Mouse (Mus musculus): Measurements from ENCODE around the gene Gas7. TPM values are rescaled to one million over a fixed set of nuclear protein-coding genes. Genes with fewer than 3 reads are reported as not detected.

The Gas7 gene
- polyA plus RNA-seq (2014; fragmentation: Nextera tagmentation; extraction: Ambion mirVana): 3.3 and 4.1 TPM in 2 replicates

GRCm38 (mm10) chr11:67454874-67455526 lies at the start of gene Gas7:
TSS of gene Gas7 (plus strand) at chr11:67455437.
- H3K27me3 ChIP-seq (ENCODE audit: control insufficient read depth, insufficient read depth, low read length): peaks cover 7% of the 10 kb centered on the region
- no peaks in the 10 kb centered on the region for H3K9me3 ChIP-seq (replicated peaks; ENCODE audit: control insufficient read depth, low read length)
- H3K4me1 ChIP-seq (ENCODE audit: control insufficient read depth, insufficient read depth, low read length): no peaks in the 10 kb centered on the region; the same call in 1 of the 2 replicates
- peak; percentile 60 for DNase-seq (ENCODE audit: low spot score)
- WGBS: under 1% methylated on average over 56 of the region's 78 CpGs
- H3K36me3 ChIP-seq (replicated peaks; ENCODE audit: control insufficient read depth, insufficient read depth, low read depth, low read length): no peaks in the 10 kb centered on the region
- H3K4me3 ChIP-seq (ENCODE audit: low read depth, low read length): peak within 1 kb of the TSS; percentile 72
- peak within 1 kb of the TSS; percentile 69 for H3K9ac ChIP-seq (replicated peaks; ENCODE audit: low read length)
- no peak within 1 kb of the TSS for H3K27ac ChIP-seq (replicated peaks; ENCODE audit: low read depth, low read length)
- peak within 1 kb of the TSS; percentile 100 for H3K4me2 ChIP-seq (ENCODE audit: low read depth, low read length)
- peak; percentile 68 for ATAC-seq (replicated peaks; ENCODE audit: insufficient number of reproducible peaks, low FRiP score, low TSS enrichment, low read depth)

GRCm38 (mm10) chr11:67414346-67414940 lies 40.8 kb upstream of the Gas7 start:
- ATAC-seq (replicated peaks; ENCODE audit: insufficient number of reproducible peaks, low FRiP score, low TSS enrichment, low read depth) (no peak), DNase-seq (ENCODE audit: low spot score) (no peak)
- no peak overlapping the region for H3K9ac ChIP-seq (replicated peaks; ENCODE audit: low read length)
- no peak overlapping the region for H3K27ac ChIP-seq (replicated peaks; ENCODE audit: low read depth, low read length)
- H3K4me1 ChIP-seq (ENCODE audit: control insufficient read depth, insufficient read depth, low read length): no peaks in the 10 kb centered on the region
- no peaks in the 10 kb centered on the region for H3K36me3 ChIP-seq (replicated peaks; ENCODE audit: control insufficient read depth, insufficient read depth, low read depth, low read length)
- no peaks in the 10 kb centered on the region for H3K27me3 ChIP-seq (ENCODE audit: control insufficient read depth, insufficient read depth, low read length)
- H3K9me3 ChIP-seq (replicated peaks; ENCODE audit: control insufficient read depth, low read length): no peaks in the 10 kb centered on the region
- H3K4me3 ChIP-seq (ENCODE audit: low read depth, low read length): no peak overlapping the region
- no peak overlapping the region for H3K4me2 ChIP-seq (ENCODE audit: low read depth, low read length)
- WGBS: 81% methylated on average over 6 of the region's 6 CpGs

- DNase-seq (ENCODE audit: low spot score) (no peak), ATAC-seq (replicated peaks; ENCODE audit: insufficient number of reproducible peaks, low FRiP score, low TSS enrichment, low read depth) (no peak)
- H3K4me1 ChIP-seq (ENCODE audit: control insufficient read depth, insufficient read depth, low read length): no peaks in the 10 kb centered on the region
- WGBS: 89% methylated on average over 13 of the region's 13 CpGs
- H3K27ac ChIP-seq (replicated peaks; ENCODE audit: low read depth, low read length): no peak overlapping the region
- H3K9ac ChIP-seq (replicated peaks; ENCODE audit: low read length): no peak overlapping the region
- no peaks in the 10 kb centered on the region for H3K9me3 ChIP-seq (replicated peaks; ENCODE audit: control insufficient read depth, low read length)
- H3K36me3 ChIP-seq (replicated peaks; ENCODE audit: control insufficient read depth, insufficient read depth, low read depth, low read length): no peaks in the 10 kb centered on the region
- no peaks in the 10 kb centered on the region for H3K27me3 ChIP-seq (ENCODE audit: control insufficient read depth, insufficient read depth, low read length)
- no peak overlapping the region for H3K4me3 ChIP-seq (ENCODE audit: low read depth, low read length)
- H3K4me2 ChIP-seq (ENCODE audit: low read depth, low read length): no peak overlapping the region
Observed at GRCm38 (mm10) chr11:67423575-67423974, 31.7 kb upstream of the Gas7 start.

- ATAC-seq (replicated peaks; ENCODE audit: insufficient number of reproducible peaks, low FRiP score, low TSS enrichment, low read depth): no peak
Observed at GRCm38 (mm10) chr11:67428196-67428595, 27.0 kb upstream of the Gas7 start.

GRCm38 (mm10) chr11:67429836-67430235 lies 25.4 kb upstream of the Gas7 start:
- H3K4me1 ChIP-seq (ENCODE audit: control insufficient read depth, insufficient read depth, low read length): no peaks in the 10 kb centered on the region
- H3K9ac ChIP-seq (replicated peaks; ENCODE audit: low read length): no peak overlapping the region
- H3K9me3 ChIP-seq (replicated peaks; ENCODE audit: control insufficient read depth, low read length): no peaks in the 10 kb centered on the region
- H3K4me2 ChIP-seq (ENCODE audit: low read depth, low read length): no peak overlapping the region
- DNase-seq (ENCODE audit: low spot score) (no peak), ATAC-seq (replicated peaks; ENCODE audit: insufficient number of reproducible peaks, low FRiP score, low TSS enrichment, low read depth) (no peak)
- WGBS: 78% methylated on average over 1 of the region's 1 CpGs
- no peak overlapping the region for H3K4me3 ChIP-seq (ENCODE audit: low read depth, low read length)
- H3K36me3 ChIP-seq (replicated peaks; ENCODE audit: control insufficient read depth, insufficient read depth, low read depth, low read length): no peaks in the 10 kb centered on the region
- no peaks in the 10 kb centered on the region for H3K27me3 ChIP-seq (ENCODE audit: control insufficient read depth, insufficient read depth, low read length)
- no peak overlapping the region for H3K27ac ChIP-seq (replicated peaks; ENCODE audit: low read depth, low read length)

More at GRCm38 (mm10) chr11:67428196-67428595, 27.0 kb upstream of the Gas7 start:
- Histone ChIP-seq H3K4me2 (ENCODE audit: low read depth, low read length) (no peak overlapping the region), H3K4me1 (ENCODE audit: control insufficient read depth, insufficient read depth, low read length) (no peaks in the 10 kb centered on the region), H3K27ac (replicated peaks; ENCODE audit: low read depth, low read length) (no peak overlapping the region), H3K4me3 (ENCODE audit: low read depth, low read length) (no peak overlapping the region), H3K36me3 (replicated peaks; ENCODE audit: control insufficient read depth, insufficient read depth, low read depth, low read length) (no peaks in the 10 kb centered on the region), H3K9me3 (replicated peaks; ENCODE audit: control insufficient read depth, low read length) (no peaks in the 10 kb centered on the region), H3K9ac (replicated peaks; ENCODE audit: low read length) (no peak overlapping the region), H3K27me3 (ENCODE audit: control insufficient read depth, insufficient read depth, low read length) (no peaks in the 10 kb centered on the region)
- 29% methylated on average over 3 of the region's 3 CpGs for WGBS
- DNase-seq (ENCODE audit: low spot score): peak; percentile 49

GRCm38 (mm10) chr11:67431116-67431645 lies 24.1 kb upstream of the Gas7 start:
- 29% methylated on average over 14 of the region's 14 CpGs for WGBS

GRCm38 (mm10) chr11:67431864-67432263 lies 23.4 kb upstream of the Gas7 start:
- Histone ChIP-seq H3K4me3 (ENCODE audit: low read depth, low read length) (no peak overlapping the region), H3K36me3 (replicated peaks; ENCODE audit: control insufficient read depth, insufficient read depth, low read depth, low read length) (no peaks in the 10 kb centered on the region), H3K4me2 (ENCODE audit: low read depth, low read length) (no peak overlapping the region), H3K27me3 (ENCODE audit: control insufficient read depth, insufficient read depth, low read length) (no peaks in the 10 kb centered on the region), H3K27ac (replicated peaks; ENCODE audit: low read depth, low read length) (no peak overlapping the region), H3K4me1 (ENCODE audit: control insufficient read depth, insufficient read depth, low read length) (no peaks in the 10 kb centered on the region), H3K9ac (replicated peaks; ENCODE audit: low read length) (no peak overlapping the region), H3K9me3 (replicated peaks; ENCODE audit: control insufficient read depth, low read length) (no peaks in the 10 kb centered on the region)
- no peak for ATAC-seq (replicated peaks; ENCODE audit: insufficient number of reproducible peaks, low FRiP score, low TSS enrichment, low read depth)
- 62% methylated on average over 4 of the region's 4 CpGs for WGBS
- peak; percentile 25 for DNase-seq (ENCODE audit: low spot score)

More at GRCm38 (mm10) chr11:67431116-67431645, 24.1 kb upstream of the Gas7 start:
- Histone ChIP-seq H3K27ac (replicated peaks; ENCODE audit: low read depth, low read length) (no peak overlapping the region), H3K27me3 (ENCODE audit: control insufficient read depth, insufficient read depth, low read length) (no peaks in the 10 kb centered on the region), H3K9ac (replicated peaks; ENCODE audit: low read length) (no peak overlapping the region), H3K4me3 (ENCODE audit: low read depth, low read length) (no peak overlapping the region), H3K9me3 (replicated peaks; ENCODE audit: control insufficient read depth, low read length) (no peaks in the 10 kb centered on the region), H3K36me3 (replicated peaks; ENCODE audit: control insufficient read depth, insufficient read depth, low read depth, low read length) (no peaks in the 10 kb centered on the region), H3K4me1 (ENCODE audit: control insufficient read depth, insufficient read depth, low read length) (no peaks in the 10 kb centered on the region), H3K4me2 (ENCODE audit: low read depth, low read length) (no peak overlapping the region)
- DNase-seq (ENCODE audit: low spot score) (no peak), ATAC-seq (replicated peaks; ENCODE audit: insufficient number of reproducible peaks, low FRiP score, low TSS enrichment, low read depth) (no peak)

GRCm38 (mm10) chr11:67433763-67434162 lies 21.5 kb upstream of the Gas7 start:
- no peak overlapping the region for H3K4me2 ChIP-seq (ENCODE audit: low read depth, low read length)
- ATAC-seq (replicated peaks; ENCODE audit: insufficient number of reproducible peaks, low FRiP score, low TSS enrichment, low read depth) (no peak), DNase-seq (ENCODE audit: low spot score) (no peak)
- no peak overlapping the region for H3K27ac ChIP-seq (replicated peaks; ENCODE audit: low read depth, low read length)
- no peaks in the 10 kb centered on the region for H3K36me3 ChIP-seq (replicated peaks; ENCODE audit: control insufficient read depth, insufficient read depth, low read depth, low read length)
- no peak overlapping the region for H3K4me3 ChIP-seq (ENCODE audit: low read depth, low read length)
- no peaks in the 10 kb centered on the region for H3K27me3 ChIP-seq (ENCODE audit: control insufficient read depth, insufficient read depth, low read length)
- WGBS: 87% methylated on average over 5 of the region's 5 CpGs
- no peak overlapping the region for H3K9ac ChIP-seq (replicated peaks; ENCODE audit: low read length)
- H3K4me1 ChIP-seq (ENCODE audit: control insufficient read depth, insufficient read depth, low read length): no peaks in the 10 kb centered on the region
- no peaks in the 10 kb centered on the region for H3K9me3 ChIP-seq (replicated peaks; ENCODE audit: control insufficient read depth, low read length)

All from embryonic facial prominence, embryonic 11.5 days (tissue).